Mouse (Mus musculus) T-helper 2 cell (primary cell): Measurements from ENCODE around the gene Cadm3.
"Not testable (repeated sequence)": the region's sequence is repeated elsewhere in the genome, so short reads cannot be mapped to it uniquely, and the experiment has no call there.

Experiments
- in situ Hi-C: fragments of 300-600 bp; cut with MboI, MseI; formaldehyde crosslinking; loops from one replicate; pipeline ENCODE4 v1.15.1; 2025; ENCODE audit warnings: high pct_unique_total_duplicates

Gene Cadm3

DNA sequence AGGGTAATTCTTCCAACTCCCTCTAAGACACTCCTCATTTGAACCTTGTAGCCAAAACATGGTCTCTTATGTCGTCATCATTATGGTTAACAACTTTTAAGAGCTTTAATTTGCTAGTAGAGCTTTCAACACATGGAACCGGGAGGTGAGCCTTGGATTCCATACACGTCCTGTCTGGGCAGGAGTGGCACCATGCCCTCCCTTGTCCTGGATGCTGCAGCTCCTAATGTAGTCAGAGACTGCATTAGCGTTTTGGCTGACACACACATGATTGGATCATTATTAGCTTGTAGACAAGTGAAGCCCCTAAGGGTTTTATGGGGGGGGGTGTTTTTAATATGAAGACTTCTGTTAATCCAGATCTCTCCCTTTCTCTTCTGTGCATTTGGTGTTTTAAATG lies 42.5 kb downstream of the Cadm3 start:
- in situ Hi-C loops, result no loop called here

- in situ Hi-C loops, result no loop called here
Observed at GRCm38 (mm10) chr1:173323839-173324585, 43.5 kb downstream of the Cadm3 start.

DNA sequence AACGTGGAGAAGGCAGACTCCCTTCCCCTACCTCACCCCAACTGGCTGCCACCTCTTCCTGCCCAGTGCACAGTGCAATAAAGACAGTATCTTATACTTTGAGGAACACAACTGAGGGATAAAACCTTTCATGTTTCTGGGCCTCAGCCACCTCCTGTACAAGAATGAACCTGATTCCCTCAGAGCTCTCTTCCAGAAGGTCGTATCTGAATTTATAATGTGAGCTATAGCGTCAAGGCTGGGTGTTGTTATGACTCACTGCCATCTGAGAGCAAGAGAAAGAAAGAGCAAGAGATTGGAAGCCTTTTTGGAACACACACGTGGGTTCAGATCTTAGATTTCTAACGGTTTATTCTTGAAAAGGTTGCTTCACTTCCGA lies 45.3 kb downstream of the Cadm3 start:
- in situ Hi-C loops, result no loop called here

- in situ Hi-C loops, result no loop called here
Observed at GRCm38 (mm10) chr1:173321593-173322248, 45.8 kb downstream of the Cadm3 start.

GRCm38 (mm10) chr1:173317925-173318477 lies 49.5 kb downstream of the Cadm3 start:
- in situ Hi-C loops, result no loop called here

DNA sequence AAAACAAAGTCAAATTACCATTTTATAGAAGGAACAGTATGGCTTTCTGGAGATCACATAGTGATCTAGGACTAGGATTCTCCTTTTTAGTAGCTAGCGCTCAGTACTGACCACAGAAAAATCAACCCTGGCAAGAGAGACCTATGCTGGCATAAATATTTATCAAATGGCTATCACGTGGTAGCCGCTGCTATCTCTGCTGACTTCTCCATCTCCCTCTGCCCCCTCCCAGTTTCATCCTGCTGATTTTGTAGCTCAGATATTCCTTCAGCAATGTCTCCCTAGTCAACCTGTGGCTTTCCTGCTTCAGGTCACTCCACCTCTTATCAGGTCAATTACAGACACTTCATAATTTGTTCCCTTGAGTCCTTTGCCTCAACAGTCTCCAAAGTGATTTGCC lies 51.8 kb downstream of the Cadm3 start:
- in situ Hi-C loops, result no loop called here

DNA sequence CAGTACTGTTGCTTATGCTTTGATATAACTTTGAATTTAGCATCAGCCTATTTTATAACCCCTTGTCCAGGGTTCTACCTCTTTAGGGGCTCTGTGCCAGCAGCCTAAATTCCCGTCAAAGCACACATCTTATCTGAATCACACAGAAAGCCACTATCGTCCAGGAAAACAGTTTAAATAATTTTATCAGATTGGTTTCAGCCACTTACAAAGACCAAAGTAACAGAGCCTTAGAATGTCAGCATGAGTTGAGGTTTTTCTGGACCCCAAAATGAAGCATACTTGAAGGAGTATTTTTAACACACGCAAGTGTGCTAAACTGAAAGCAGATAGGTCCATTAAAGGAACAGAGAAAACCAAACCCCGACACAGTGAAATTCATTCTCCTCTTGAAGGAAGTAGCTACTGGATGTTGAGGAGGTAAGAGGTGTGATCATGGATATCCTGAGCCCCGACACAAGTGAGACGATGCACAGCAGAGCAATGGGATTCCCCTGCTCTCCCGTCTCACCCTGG lies 53.9 kb downstream of the Cadm3 start:
- in situ Hi-C loops, result not testable (repeated sequence)

- in situ Hi-C loops, result not testable (repeated sequence)
Observed at GRCm38 (mm10) chr1:173302795-173303194, 64.7 kb downstream of the Cadm3 start.
